Mouse (Mus musculus): ENCODE measurements around the gene Tns1.

GRCm38 (mm10) chr1:73959758-73960157 is 164.5 kb downstream of the Tns1 start:
- no peak for TF ChIP-seq POLR2A (IDR thresholded peaks at IDR 0.05; ENCODE audit: insufficient read depth, low read depth, low read length)
- no peak for TF ChIP-seq CTCF (IDR thresholded peaks at IDR 0.05)

All from heart, adult 2 months (tissue).